Mouse (Mus musculus): ENCODE measurements around the gene 4930452B06Rik. TPM values are rescaled to one million over a fixed set of nuclear protein-coding genes. Genes with fewer than 3 reads are reported as not detected.

The 4930452B06Rik gene
- 0.47 and 0.54 TPM in 2 replicates for polyA plus RNA-seq (2012; rRNA removed)
- polyA plus RNA-seq (2014; fragmentation: Nextera tagmentation; extraction: Ambion mirVana) = 1.8 and 2.2 TPM in 2 replicates

GRCm38 (mm10) chr14:8665636-8666411 lies at the start of gene 4930452B06Rik:
4930452B06Rik (minus strand) TSS chr14:8666240.
- TF ChIP-seq CTCF (IDR thresholded peaks at IDR 0.05; ENCODE audit: low read depth) (no peak), EP300 (IDR thresholded peaks at IDR 0.05; ENCODE audit: low read depth) (no peak)
- Histone ChIP-seq H3K9me3 (ENCODE audit: control insufficient read depth, low read length) (no peaks in the 10 kb centered on the region), H3K27ac (no peak within 1 kb of the TSS), H3K27me3 (ENCODE audit: control insufficient read depth, insufficient read depth, low read length) (no peaks in the 10 kb centered on the region; the same call in 1 of the 2 replicates), H3K9ac (replicated peaks) (no peak within 1 kb of the TSS), H3K4me2 (ENCODE audit: low read depth) (peak within 1 kb of the TSS; percentile 26), H3K4me1 (replicated peaks; ENCODE audit: control insufficient read depth in 2 of 2, insufficient read depth in 2 of 2, low read length in 1 of 2) (no peaks in the 10 kb centered on the region), H3K4me3 (ENCODE audit: insufficient read depth in 1 of 2, low read depth in 2 of 2, low read length in 2 of 2) (peak within 1 kb of the TSS; percentile 39 to 47), H3K36me3 (replicated peaks; ENCODE audit: control insufficient read depth, insufficient read depth, low read depth) (no peaks in the 10 kb centered on the region)
- peak; percentile 2 to 45 (median 28) for DNase-seq (ENCODE audit: low read depth in 3 of 3, low spot score in 3 of 3)
- 3% methylated on average over 45 of the region's 45 CpGs for WGBS (ENCODE audit: insufficient replicate concordance)
- ATAC-seq (ENCODE audit: insufficient read depth) = peak; percentile 81

- no peaks in the 10 kb centered on the region for H3K4me1 ChIP-seq (replicated peaks; ENCODE audit: control insufficient read depth in 2 of 2, insufficient read depth in 2 of 2, low read length in 1 of 2)
- H3K4me3 ChIP-seq (ENCODE audit: insufficient read depth in 1 of 2, low read depth in 2 of 2, low read length in 2 of 2) = no peak overlapping the region
- no peak overlapping the region for H3K4me2 ChIP-seq (ENCODE audit: low read depth)
- H3K9ac ChIP-seq (replicated peaks) = no peak overlapping the region
- no peak for TF ChIP-seq EP300 (IDR thresholded peaks at IDR 0.05; ENCODE audit: low read depth)
- no peak for TF ChIP-seq CTCF (IDR thresholded peaks at IDR 0.05; ENCODE audit: low read depth)
- 67% methylated on average over 4 of the region's 4 CpGs for WGBS (ENCODE audit: insufficient replicate concordance)
- no peak for DNase-seq (ENCODE audit: low read depth in 3 of 3, low spot score in 3 of 3)
- ATAC-seq (ENCODE audit: insufficient read depth) = no peak
- H3K27ac ChIP-seq = no peak overlapping the region
- H3K27me3 ChIP-seq (ENCODE audit: control insufficient read depth, insufficient read depth, low read length) = no peaks in the 10 kb centered on the region
- H3K36me3 ChIP-seq (replicated peaks; ENCODE audit: control insufficient read depth, insufficient read depth, low read depth) = no peaks in the 10 kb centered on the region
- H3K9me3 ChIP-seq (ENCODE audit: control insufficient read depth, low read length) = no peaks in the 10 kb centered on the region
Observed at GRCm38 (mm10) chr14:8712674-8713073, 46.6 kb upstream of the 4930452B06Rik start.

- TF ChIP-seq CTCF (IDR thresholded peaks at IDR 0.05; ENCODE audit: low read depth) (no peak), EP300 (IDR thresholded peaks at IDR 0.05; ENCODE audit: low read depth) (no peak)
- Histone ChIP-seq H3K4me1 (replicated peaks; ENCODE audit: control insufficient read depth in 2 of 2, insufficient read depth in 2 of 2, low read length in 1 of 2) (no peaks in the 10 kb centered on the region), H3K4me3 (ENCODE audit: insufficient read depth in 1 of 2, low read depth in 2 of 2, low read length in 2 of 2) (no peak overlapping the region), H3K27ac (no peak overlapping the region), H3K27me3 (ENCODE audit: control insufficient read depth, insufficient read depth, low read length) (no peaks in the 10 kb centered on the region), H3K9ac (replicated peaks) (no peak overlapping the region), H3K36me3 (replicated peaks; ENCODE audit: control insufficient read depth, insufficient read depth, low read depth) (no peaks in the 10 kb centered on the region), H3K4me2 (ENCODE audit: low read depth) (no peak overlapping the region), H3K9me3 (ENCODE audit: control insufficient read depth, low read length) (no peaks in the 10 kb centered on the region)
- DNase-seq (ENCODE audit: low read depth in 3 of 3, low spot score in 3 of 3) (no peak), ATAC-seq (ENCODE audit: insufficient read depth) (no peak)
- WGBS (ENCODE audit: insufficient replicate concordance) = 26% methylated on average over 1 of the region's 1 CpGs
Observed at GRCm38 (mm10) chr14:8689451-8689850, 23.4 kb upstream of the 4930452B06Rik start.

- 61% methylated on average over 1 of the region's 1 CpGs for WGBS (ENCODE audit: insufficient replicate concordance)
- no peak for ATAC-seq (ENCODE audit: insufficient read depth)
- H3K27me3 ChIP-seq (ENCODE audit: control insufficient read depth, insufficient read depth, low read length) = no peaks in the 10 kb centered on the region
- no peaks in the 10 kb centered on the region for H3K4me1 ChIP-seq (replicated peaks; ENCODE audit: control insufficient read depth in 2 of 2, insufficient read depth in 2 of 2, low read length in 1 of 2)
- H3K36me3 ChIP-seq (replicated peaks; ENCODE audit: control insufficient read depth, insufficient read depth, low read depth) = no peaks in the 10 kb centered on the region
- H3K4me2 ChIP-seq (ENCODE audit: low read depth) = no peak overlapping the region
- no peak for TF ChIP-seq EP300 (IDR thresholded peaks at IDR 0.05; ENCODE audit: low read depth)
- no peak for TF ChIP-seq CTCF (IDR thresholded peaks at IDR 0.05; ENCODE audit: low read depth)
- no peak overlapping the region for H3K4me3 ChIP-seq (ENCODE audit: insufficient read depth in 1 of 2, low read depth in 2 of 2, low read length in 2 of 2)
- no peak for DNase-seq (ENCODE audit: low read depth in 3 of 3, low spot score in 3 of 3)
- H3K27ac ChIP-seq = no peak overlapping the region
- H3K9ac ChIP-seq (replicated peaks) = no peak overlapping the region
- H3K9me3 ChIP-seq (ENCODE audit: control insufficient read depth, low read length) = no peaks in the 10 kb centered on the region
Observed at GRCm38 (mm10) chr14:8688462-8688861, 22.4 kb upstream of the 4930452B06Rik start.

GRCm38 (mm10) chr14:8686185-8686584 lies 20.1 kb upstream of the 4930452B06Rik start:
- H3K4me1 ChIP-seq (replicated peaks; ENCODE audit: control insufficient read depth in 2 of 2, insufficient read depth in 2 of 2, low read length in 1 of 2) = no peaks in the 10 kb centered on the region
- ATAC-seq (ENCODE audit: insufficient read depth) = no peak
- H3K9me3 ChIP-seq (ENCODE audit: control insufficient read depth, low read length) = no peaks in the 10 kb centered on the region
- no peak overlapping the region for H3K27ac ChIP-seq
- H3K36me3 ChIP-seq (replicated peaks; ENCODE audit: control insufficient read depth, insufficient read depth, low read depth) = no peaks in the 10 kb centered on the region
- 65% methylated on average over 1 of the region's 1 CpGs for WGBS (ENCODE audit: insufficient replicate concordance)
- DNase-seq (ENCODE audit: low read depth in 3 of 3, low spot score in 3 of 3) = no peak
- H3K4me2 ChIP-seq (ENCODE audit: low read depth) = no peak overlapping the region
- no peak overlapping the region for H3K9ac ChIP-seq (replicated peaks)
- H3K4me3 ChIP-seq (ENCODE audit: insufficient read depth in 1 of 2, low read depth in 2 of 2, low read length in 2 of 2) = no peak overlapping the region
- H3K27me3 ChIP-seq (ENCODE audit: control insufficient read depth, insufficient read depth, low read length) = no peaks in the 10 kb centered on the region
- TF ChIP-seq EP300 (IDR thresholded peaks at IDR 0.05; ENCODE audit: low read depth) (no peak), CTCF (IDR thresholded peaks at IDR 0.05; ENCODE audit: low read depth) (no peak)
